Mouse (Mus musculus) adrenal gland, adult 2 months (tissue): ENCODE measurements around the gene Kri1. TPM values are rescaled to one million over a fixed set of nuclear protein-coding genes. Genes with fewer than 3 reads are reported as not detected.
A peak's percentile ranks its signal among the peaks of the same experiment; 100 is the strongest.
"Not testable (repeated sequence)": the region's sequence is repeated elsewhere in the genome, so short reads cannot be mapped to it uniquely, and the experiment has no call there.

Experiments used
- DNase-seq: peaks from one replicate; pipeline ENCODE4 v3.0.0; 2021
- polyA plus RNA-seq: library from polyadenylated mRNA; depleted of rRNA; stranded (reverse); fragments of >200 nt; gene quantifications from 2 replicates; pipeline ENCODE4 v1.2.3, GENCODE M21; 2012
- total RNA-seq, 2 experiments: library from RNA; stranded (reverse); gene quantifications; 2 replicates each; pipeline ENCODE4 v1.2.3; 2021

The Kri1 gene
- total and polyA plus RNA-seq, 3 experiments, result 14.4 to 38.5 (median 27.3) TPM

- DNase-seq, result no peak
Measured at GRCm38 (mm10) chr9:21273520-21274228, 14.1 kb downstream of the Kri1 start.

GRCm38 (mm10) chr9:21273094-21273493 lies 14.7 kb downstream of the Kri1 start:
- DNase-seq, result no peak

GRCm38 (mm10) chr9:21272391-21272790 lies 15.4 kb downstream of the Kri1 start:
- DNase-seq, result no peak

- not testable (repeated sequence) for DNase-seq
Measured at GRCm38 (mm10) chr9:21269590-21269989, 18.2 kb downstream of the Kri1 start.

GRCm38 (mm10) chr9:21268305-21268704 lies 19.5 kb downstream of the Kri1 start:
- DNase-seq, result no peak

GRCm38 (mm10) chr9:21266889-21267288 lies 20.9 kb downstream of the Kri1 start:
- no peak for DNase-seq

- no peak for DNase-seq
Measured at GRCm38 (mm10) chr9:21265611-21266010, 22.2 kb downstream of the Kri1 start.

- peak; percentile 99 for DNase-seq
Measured at GRCm38 (mm10) chr9:21265000-21265561, 22.7 kb downstream of the Kri1 start, which contains the start of gene Atg4d. Gene Atg4d (plus strand): TSS chr9:21265293.

GRCm38 (mm10) chr9:21264272-21264999 lies 23.3 kb downstream of the Kri1 start:
- DNase-seq, result no peak

- DNase-seq, result no peak
Measured at GRCm38 (mm10) chr9:21261831-21262230, 25.9 kb downstream of the Kri1 start.

- DNase-seq, result no peak
Measured at GRCm38 (mm10) chr9:21260491-21261040, 27.2 kb downstream of the Kri1 start.

- DNase-seq, result not testable (repeated sequence)
Measured at GRCm38 (mm10) chr9:21256349-21256748, 31.4 kb downstream of the Kri1 start.

GRCm38 (mm10) chr9:21254690-21255089 lies 33.1 kb downstream of the Kri1 start:
- no peak for DNase-seq

- DNase-seq, result no peak
Measured at GRCm38 (mm10) chr9:21251116-21251735, 36.5 kb downstream of the Kri1 start.

- DNase-seq, result no peak
Measured at GRCm38 (mm10) chr9:21250509-21250908, 37.3 kb downstream of the Kri1 start.

- DNase-seq, result no peak
Measured at GRCm38 (mm10) chr9:21249629-21250508, 37.9 kb downstream of the Kri1 start.

GRCm38 (mm10) chr9:21248326-21248725 lies 39.4 kb downstream of the Kri1 start, which contains the start of gene S1pr5:
Gene S1pr5 (minus strand): TSS chr9:21248443.
- DNase-seq, result peak; percentile 74

- DNase-seq, result no peak
Measured at GRCm38 (mm10) chr9:21246342-21246741, 41.4 kb downstream of the Kri1 start.

GRCm38 (mm10) chr9:21245113-21245487 lies 42.7 kb downstream of the Kri1 start:
- no peak for DNase-seq

GRCm38 (mm10) chr9:21244428-21245112 lies 43.2 kb downstream of the Kri1 start:
- DNase-seq, result peak; percentile 42
